Mouse (Mus musculus) lung, postnatal 25 days (tissue): ENCODE measurements around the gene Nek8.
A peak's percentile ranks its signal among the peaks of the same experiment; 100 is the strongest.
"Not testable (repeated sequence)": the region's sequence is repeated elsewhere in the genome, so short reads cannot be mapped to it uniquely, and the experiment has no call there.

Experiments used
- DNase-seq: peaks from one replicate; pipeline ENCODE4 v3.0.0; 2022; ENCODE audit warnings: low spot score

Gene Nek8

DNA sequence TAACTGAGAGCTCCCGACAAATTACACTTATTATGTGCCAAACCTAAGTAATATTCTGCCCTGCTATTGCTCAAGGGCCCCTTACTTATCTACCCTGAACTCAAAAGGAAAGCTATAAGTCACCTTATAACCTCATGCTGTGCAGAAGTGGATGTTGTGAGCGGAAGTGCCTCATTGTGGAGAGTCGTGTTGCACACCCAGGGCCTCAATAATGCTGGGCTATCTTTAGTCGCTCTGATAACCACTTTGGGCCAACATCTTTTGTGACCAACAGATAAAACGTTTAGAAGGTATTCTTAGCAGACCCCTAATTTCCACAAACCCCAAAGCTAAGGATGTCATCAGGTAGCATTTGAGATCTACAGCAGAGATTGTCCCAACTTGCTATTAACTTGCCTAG, 35.8 kb downstream of the Nek8 start:
- no peak for DNase-seq

DNA sequence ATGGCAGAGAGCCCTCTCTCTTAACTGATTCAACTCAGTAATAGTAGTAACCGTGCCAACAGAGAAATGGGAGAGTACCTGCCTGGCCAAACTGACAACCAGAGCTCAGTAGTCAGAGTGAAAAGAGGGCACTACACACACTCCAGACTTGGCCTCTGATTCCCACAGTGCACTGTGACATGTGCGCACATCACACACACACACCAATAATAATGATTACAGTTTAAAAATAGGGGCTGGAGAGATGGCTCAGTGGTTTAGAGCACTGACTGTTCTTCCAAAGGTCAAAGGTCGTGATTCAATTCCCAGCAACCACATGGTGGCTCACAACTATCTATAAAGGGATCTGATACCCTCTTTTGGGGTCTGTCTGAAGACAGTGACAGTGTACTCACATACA, 38.5 kb downstream of the Nek8 start:
- DNase-seq, result no peak

DNA sequence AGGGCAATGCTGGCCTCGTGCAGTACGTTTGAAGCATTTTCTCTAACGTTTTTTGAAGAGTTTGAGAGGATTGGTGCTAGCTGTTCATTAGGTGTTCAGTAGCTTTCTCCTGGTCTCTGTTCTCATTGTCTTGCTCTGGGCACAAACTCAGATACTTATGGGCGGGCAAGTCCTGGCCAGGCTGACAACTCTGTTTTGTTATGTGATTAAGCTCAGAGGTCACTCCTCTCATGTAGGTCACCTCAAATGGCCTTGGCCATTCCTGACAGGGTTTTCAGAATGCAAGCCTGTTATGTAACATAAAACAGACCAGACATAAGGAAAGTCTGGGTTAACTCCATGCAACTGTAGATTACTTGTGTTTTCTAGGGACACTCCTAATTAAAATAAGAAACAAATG, 38.9 kb downstream of the Nek8 start:
- DNase-seq, result no peak

DNA sequence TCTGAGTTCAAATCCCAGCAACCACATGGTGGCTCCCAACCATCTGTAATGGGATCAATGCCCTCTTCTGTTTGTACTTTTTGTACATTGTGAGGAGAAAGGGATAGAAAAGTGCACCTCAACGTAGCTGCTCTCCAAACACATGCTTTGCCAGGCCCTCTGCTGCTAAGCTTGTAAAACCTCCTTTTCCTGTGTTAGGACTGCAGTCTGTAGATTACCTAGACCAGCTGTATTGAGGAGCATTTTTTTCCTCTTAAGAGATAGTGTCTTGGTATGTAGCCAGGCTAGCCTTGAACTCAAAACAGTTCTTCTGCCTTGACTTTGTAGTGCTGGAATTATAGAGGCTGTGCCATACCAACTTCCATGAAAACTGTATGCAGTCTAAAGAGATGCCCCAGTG, 40.3 kb downstream of the Nek8 start:
- no peak for DNase-seq

DNA sequence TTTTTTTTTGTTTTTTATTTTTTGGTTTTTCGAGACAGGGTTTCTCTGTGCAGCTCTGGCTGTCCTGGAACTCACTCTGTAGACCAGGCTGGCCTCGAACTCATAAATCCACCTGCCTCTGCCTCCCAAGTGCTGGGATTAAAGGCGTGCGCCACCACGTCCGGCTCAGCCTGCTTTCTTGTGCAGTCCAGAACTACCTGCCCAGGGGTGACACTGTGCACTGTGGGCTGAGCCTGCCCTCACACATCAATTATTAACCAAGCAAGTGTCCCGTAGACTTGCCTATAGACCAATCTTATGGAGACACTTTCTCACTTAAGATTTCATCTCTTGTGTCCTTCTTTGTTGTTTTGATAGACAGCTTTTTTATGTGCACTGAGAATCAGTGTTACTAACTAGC, 41.2 kb downstream of the Nek8 start:
- not testable (repeated sequence) for DNase-seq

DNA sequence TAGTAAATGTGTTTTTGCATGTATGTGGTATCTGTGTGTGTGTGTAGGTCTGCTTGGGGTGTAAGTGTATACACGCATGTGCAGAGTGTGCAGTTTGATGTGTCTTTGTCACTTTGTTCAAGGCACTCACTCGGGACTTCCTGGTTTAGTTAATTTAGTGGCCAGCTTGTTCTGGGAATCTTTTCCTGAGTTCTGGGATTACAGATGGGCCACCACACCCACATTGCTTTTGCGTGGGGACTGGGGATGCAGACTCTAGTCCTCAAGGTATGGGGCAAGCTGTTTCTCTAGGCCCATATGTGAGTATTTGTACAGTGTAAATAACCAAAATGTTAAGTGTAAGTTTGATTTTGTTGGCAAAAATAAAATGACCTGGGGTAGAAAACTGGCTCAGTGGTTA, 42.1 kb downstream of the Nek8 start:
- DNase-seq, result no peak

DNA sequence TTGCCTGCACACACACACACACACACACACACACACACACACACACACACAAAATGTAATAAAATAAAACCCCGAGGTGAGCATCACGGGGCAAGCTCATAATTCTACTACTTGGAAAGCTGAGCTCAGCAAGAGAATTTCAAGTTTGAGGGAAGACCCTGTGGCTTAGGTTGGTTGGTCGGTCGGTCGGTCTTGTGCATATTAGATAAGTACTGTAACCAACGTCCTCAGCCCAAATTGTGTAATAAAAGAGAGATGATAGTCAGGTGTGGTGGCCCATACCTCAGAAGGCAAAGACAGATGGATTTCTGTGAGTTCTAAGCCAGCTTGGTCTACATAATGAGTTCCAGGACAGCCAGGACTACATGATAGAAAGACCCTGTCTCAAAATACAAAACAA, 42.6 kb downstream of the Nek8 start:
- no peak for DNase-seq

DNA sequence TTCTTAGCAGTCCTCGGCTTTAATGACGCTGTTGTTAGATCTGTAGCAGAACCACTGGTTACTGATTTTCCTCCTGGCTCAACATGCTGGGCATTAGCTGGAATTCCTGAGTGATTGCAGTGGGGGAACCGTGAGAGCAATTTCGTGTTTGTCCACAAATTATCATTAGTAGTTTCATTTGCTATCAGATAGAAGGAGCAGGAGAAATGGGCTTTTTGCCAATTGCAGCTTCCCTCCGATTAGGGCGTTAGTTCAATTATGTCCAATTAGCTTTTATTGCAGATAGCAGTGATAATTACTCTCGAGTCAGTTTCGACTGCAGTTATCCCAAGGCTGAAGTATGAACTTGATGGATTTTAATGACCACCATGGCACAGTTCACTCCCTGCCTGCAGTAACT, 47.0 kb downstream of the Nek8 start:
- no peak for DNase-seq

DNA sequence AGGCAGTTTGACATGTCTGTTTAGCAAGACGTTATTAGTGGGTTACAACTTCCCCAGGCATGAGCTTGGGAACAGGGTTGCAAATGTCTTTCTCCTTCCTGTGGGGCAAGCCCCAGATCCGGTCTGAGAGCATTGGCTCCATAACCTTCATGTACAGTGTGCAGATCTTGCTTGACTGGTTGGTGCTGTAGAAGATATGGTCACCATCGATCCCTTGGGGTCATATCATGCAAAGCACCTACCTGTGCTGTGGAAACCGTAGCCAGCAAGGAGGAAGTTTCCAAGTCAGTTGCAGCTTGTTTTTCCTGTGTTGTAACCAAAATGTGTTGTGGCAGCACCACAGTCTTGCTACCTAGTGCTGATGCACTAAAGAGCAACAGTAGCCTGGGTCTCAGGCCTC, 49.7 kb downstream of the Nek8 start:
- DNase-seq, result no peak

DNA sequence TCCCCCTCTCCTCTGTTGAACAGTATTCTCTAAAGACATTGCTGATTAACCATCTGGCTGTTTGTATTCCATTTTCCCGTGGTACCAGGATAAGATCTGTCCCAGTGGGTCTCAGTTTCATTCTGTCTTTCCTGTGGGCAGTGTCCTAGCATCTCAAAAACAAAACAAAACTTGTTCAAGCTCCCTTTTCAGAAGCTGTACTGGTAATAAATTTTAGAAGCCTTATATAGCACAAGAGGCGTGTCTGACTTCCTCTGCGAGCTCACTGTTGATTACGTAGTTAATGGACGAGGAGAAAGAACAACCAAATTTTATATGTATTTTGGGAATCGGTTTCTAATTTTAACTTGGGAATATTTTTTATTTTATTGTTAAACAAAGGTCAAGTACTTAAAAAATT, 50.8 kb downstream of the Nek8 start:
- DNase-seq, result no peak

DNA sequence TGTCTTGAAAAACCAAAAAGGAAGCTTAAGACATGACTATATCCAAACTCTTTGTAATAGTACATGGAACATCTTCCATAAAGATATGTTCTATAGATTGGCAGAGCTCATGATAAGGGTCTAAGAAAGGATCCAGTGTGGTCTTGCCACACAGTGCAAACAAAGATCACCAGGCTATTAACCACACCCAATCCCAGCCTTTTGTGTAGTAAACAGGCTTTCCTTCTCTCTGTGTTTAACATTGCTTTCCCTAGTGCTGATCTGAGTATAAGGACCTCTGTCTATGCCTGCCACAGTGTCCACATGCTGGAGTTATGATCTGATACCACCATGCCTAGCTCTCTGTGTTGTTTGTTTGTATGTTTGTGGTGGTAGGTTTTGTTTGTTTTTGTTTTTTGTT, 52.7 kb downstream of the Nek8 start:
- DNase-seq, result no peak

DNA sequence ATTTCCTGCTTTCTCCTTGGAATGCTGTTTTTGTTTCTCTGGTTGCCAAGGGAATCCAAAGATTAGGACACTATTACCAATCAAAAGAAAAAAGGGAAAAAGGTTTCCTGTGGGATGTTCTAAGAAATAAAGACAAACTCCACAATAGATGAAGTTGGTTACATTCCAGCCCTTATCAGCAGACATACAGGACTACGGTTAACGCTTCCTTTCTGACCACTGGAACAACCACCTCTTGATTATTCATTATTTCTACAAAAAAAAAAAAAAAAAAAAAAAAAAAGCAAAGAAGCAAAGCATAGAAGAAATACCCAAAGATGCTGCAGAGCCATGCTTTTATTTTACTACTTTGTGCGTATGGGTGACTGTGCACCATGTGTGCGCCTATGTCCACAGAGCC, 53.7 kb downstream of the Nek8 start:
- DNase-seq, result no peak

DNA sequence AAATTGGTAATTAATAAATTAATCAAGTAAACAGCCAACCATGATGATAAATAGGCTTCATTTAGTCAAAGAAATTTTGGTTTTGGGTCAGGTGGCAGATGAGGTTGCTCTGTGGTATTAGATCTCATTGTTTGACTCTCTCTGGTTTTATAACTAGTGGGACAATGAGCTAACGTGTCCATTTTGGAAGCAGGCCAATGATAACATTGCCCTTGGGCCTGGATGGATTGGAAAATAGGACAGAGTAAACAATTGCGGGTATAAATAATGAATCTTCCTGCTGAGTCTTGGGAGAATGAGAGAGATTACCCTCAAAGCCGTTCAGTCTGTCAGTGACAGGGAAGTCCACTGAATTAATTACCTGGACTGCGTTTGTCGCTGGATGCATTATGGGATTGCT, 55.3 kb downstream of the Nek8 start:
- DNase-seq, result peak; percentile 61

DNA sequence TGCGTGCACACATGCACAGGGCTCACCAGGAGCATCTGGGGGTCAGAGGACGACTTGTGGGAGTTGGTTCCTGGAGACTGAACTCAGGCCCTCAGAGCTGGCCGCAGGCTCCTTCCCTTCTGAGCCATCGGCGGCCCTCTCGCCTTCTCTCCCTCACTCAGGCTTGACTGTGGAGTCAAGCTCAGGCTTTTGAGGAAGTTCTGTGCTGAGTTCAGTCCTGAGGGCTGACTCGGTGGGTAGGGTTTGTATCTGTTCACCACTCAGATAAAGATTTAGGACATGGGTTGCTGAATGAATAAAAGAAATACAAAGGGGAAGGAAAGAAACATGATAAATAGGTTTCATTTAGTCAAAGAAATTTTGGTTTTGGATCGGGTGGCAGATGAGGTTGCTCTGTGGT, 56.6 kb downstream of the Nek8 start:
- DNase-seq, result no peak

DNA sequence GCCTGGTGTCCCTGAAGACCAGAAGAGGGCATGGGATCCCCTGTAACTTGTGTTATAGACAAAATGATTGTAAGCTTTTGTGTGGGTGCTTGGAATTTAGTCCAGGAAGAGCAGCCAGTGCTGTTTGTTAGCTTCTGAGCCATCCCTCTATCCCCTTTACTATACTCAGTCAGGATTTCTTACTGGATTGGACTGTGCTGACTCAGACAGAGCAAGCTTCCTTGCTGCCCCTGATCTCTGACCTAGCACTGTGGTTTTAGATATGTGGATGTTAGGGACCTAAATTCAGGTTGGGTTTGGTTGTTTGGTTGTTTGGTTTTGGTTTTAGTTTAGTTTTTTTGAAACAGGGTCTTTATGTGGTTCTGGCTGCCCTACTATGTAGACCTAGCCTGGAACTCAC, 58.0 kb downstream of the Nek8 start:
- DNase-seq, result no peak

DNA sequence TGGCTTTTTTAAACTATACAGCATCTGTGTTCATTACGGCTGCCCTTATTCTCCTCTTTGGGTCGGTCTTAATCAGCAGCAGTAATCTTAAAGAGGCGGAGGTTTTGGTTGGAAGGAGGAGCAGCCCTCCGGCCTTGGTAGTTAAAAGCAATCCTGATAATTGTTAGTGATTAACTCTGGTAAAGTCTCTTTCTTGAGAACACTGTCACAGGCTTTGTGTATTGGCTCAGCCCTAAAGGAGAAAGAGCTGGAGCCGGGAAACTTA, 60.4 kb downstream of the Nek8 start:
- no peak for DNase-seq
